Comparison of ENCODE assay signal across 14 mouse cellular contexts in the genomic region with DNA sequence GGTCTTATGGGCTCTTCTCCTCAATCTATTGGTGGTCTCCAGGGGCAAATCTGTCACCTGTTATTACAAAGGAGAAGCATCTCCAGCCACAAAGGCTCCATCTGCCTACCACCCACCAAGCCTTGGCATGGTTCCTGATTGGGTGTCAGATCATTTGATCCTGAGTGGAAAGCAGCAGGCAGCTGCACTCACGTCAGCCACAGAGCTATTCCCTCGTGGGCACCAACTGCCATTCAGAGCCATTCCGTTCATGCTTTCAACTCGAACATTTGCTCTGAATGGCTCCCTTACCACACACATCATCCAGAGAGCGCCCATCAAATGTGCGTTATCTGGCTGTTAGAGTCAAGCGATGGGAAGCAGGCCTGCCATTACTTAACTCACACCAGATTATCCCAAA.
A peak's percentile ranks its signal among the peaks of the same experiment; 100 is the strongest.
DNase-seq lines count a peak whose midpoint lies in the region; ATAC-seq and TF ChIP-seq lines count a peak whose summit lies in the region.
"Had no signal": no experiment of that assay in that cellular context is flagged by ENCODE, and none has a peak within 500 bp of the region (broad histone marks: within the 10 kb centered on the region; RNA-seq: fewer than 3 reads in every experiment).

No protein-coding gene starts in this region.

- H3K4me3 ChIP-seq in limb, embryonic 14.5 days (replicated peaks; ENCODE audit: low read length), result no peak overlapping the region
- no peak overlapping the region for H3K4me3 ChIP-seq in limb, embryonic 10.5 days
- no peak overlapping the region for H3K4me3 ChIP-seq in hindbrain, embryonic 14.5 days (replicated peaks; ENCODE audit: low read length)
- H3K4me3 ChIP-seq in midbrain, postnatal 0 days (ENCODE audit: low read depth, low read length), result no peak overlapping the region
- H3K4me3 ChIP-seq in liver, embryonic 11.5 days (ENCODE audit: low read depth, low read length), result no peak overlapping the region
- H3K4me3 ChIP-seq: limb, embryonic 12.5 days; midbrain, embryonic 12.5 days had no signal

- H3K27me3 ChIP-seq in limb, embryonic 14.5 days (ENCODE audit: control insufficient read depth, insufficient read depth, low read length), result no peaks in the 10 kb centered on the region
- H3K27me3 ChIP-seq in limb, embryonic 10.5 days (ENCODE audit: low read depth, poor library complexity, severe bottlenecking), result no peaks in the 10 kb centered on the region
- no peaks in the 10 kb centered on the region for H3K27me3 ChIP-seq in hindbrain, embryonic 14.5 days (ENCODE audit: control insufficient read depth, insufficient read depth, low read length)
- no peaks in the 10 kb centered on the region for H3K27me3 ChIP-seq in midbrain, postnatal 0 days (ENCODE audit: insufficient read depth, low read length)
- no peaks in the 10 kb centered on the region for H3K27me3 ChIP-seq in liver, embryonic 11.5 days (replicated peaks; ENCODE audit: control insufficient read depth, insufficient read depth, low read length)
- H3K27me3 ChIP-seq: limb, embryonic 12.5 days; midbrain, embryonic 12.5 days had no signal

- TF ChIP-seq POLR2A in limb, embryonic 14.5 days (IDR thresholded peaks at IDR 0.05; ENCODE audit: borderline replicate concordance, extremely low read depth, insufficient read depth, insufficient read length), result no peak

- no peak overlapping the region for H3K9ac ChIP-seq in limb, embryonic 14.5 days (ENCODE audit: low read depth, low read length, severe bottlenecking)
- H3K9ac ChIP-seq in hindbrain, embryonic 14.5 days, result no peak overlapping the region
- H3K9ac ChIP-seq in midbrain, postnatal 0 days (replicated peaks; ENCODE audit: low read length, poor library complexity, severe bottlenecking), result no peak overlapping the region
- H3K9ac ChIP-seq in liver, embryonic 11.5 days (ENCODE audit: low read depth, low read length), result no peak overlapping the region
- H3K9ac ChIP-seq: limb, embryonic 12.5 days; midbrain, embryonic 12.5 days had no signal

- no peak for TF ChIP-seq CTCF in midbrain, postnatal 0 days (IDR thresholded peaks at IDR 0.05)

- ATAC-seq in limb, embryonic 14.5 days (ENCODE audit: low FRiP score, low read depth), result no peak; the same call in 1 of the 2 replicates
- ATAC-seq in hindbrain, embryonic 14.5 days (ENCODE audit: low FRiP score), result peak; percentile 79; the same call in 1 of the 2 replicates
- no peak for ATAC-seq in midbrain, postnatal 0 days (ENCODE audit: low FRiP score)
- ATAC-seq in liver, embryonic 11.5 days (replicated peaks; ENCODE audit: low FRiP score), result no peak
- ATAC-seq: intestine, embryonic 16.5 days had no signal

- H3K4me1 ChIP-seq in limb, embryonic 14.5 days (ENCODE audit: control insufficient read depth, insufficient read depth, low read length), result no peaks in the 10 kb centered on the region
- peaks cover 13% of the 10 kb centered on the region; the same call in 1 of the 2 replicates for H3K4me1 ChIP-seq in limb, embryonic 10.5 days
- no peaks in the 10 kb centered on the region for H3K4me1 ChIP-seq in hindbrain, embryonic 14.5 days (replicated peaks; ENCODE audit: control insufficient read depth, insufficient read depth, low read length)
- H3K4me1 ChIP-seq in midbrain, postnatal 0 days (ENCODE audit: insufficient read depth, low read length), result no peaks in the 10 kb centered on the region
- H3K4me1 ChIP-seq in liver, embryonic 11.5 days (replicated peaks; ENCODE audit: control insufficient read depth, insufficient read depth, low read length), result no peaks in the 10 kb centered on the region; the same call in 1 of the 2 replicates

- WGBS in limb, embryonic 14.5 days, result 35% methylated on average over 7 of the region's 7 CpGs
- 47% methylated on average over 7 of the region's 7 CpGs for WGBS in limb, embryonic 10.5 days
- WGBS in hindbrain, embryonic 14.5 days, result 28% methylated on average over 7 of the region's 7 CpGs
- 39% methylated on average over 7 of the region's 7 CpGs for WGBS in midbrain, postnatal 0 days
- WGBS in liver, embryonic 11.5 days, result 63% methylated on average over 7 of the region's 7 CpGs

- H3K27ac ChIP-seq in limb, embryonic 14.5 days (replicated peaks; ENCODE audit: low read depth, low read length), result no peak overlapping the region
- no peak overlapping the region for H3K27ac ChIP-seq in limb, embryonic 10.5 days
- H3K27ac ChIP-seq in hindbrain, embryonic 14.5 days, result peak overlapping the region; percentile 29; the same call in 1 of the 2 replicates
- no peak overlapping the region for H3K27ac ChIP-seq in midbrain, postnatal 0 days (ENCODE audit: low read depth, low read length)
- no peak overlapping the region for H3K27ac ChIP-seq in liver, embryonic 11.5 days (ENCODE audit: low read depth, low read length)
- H3K27ac ChIP-seq: limb, embryonic 12.5 days; midbrain, embryonic 12.5 days had no signal

- no peaks in the 10 kb centered on the region for H3K36me3 ChIP-seq in limb, embryonic 14.5 days (ENCODE audit: control insufficient read depth, insufficient read depth, low read length)
- H3K36me3 ChIP-seq in limb, embryonic 10.5 days, result no peaks in the 10 kb centered on the region
- H3K36me3 ChIP-seq in hindbrain, embryonic 14.5 days (replicated peaks; ENCODE audit: control insufficient read depth, insufficient read depth), result peaks cover 11% of the 10 kb centered on the region
- H3K36me3 ChIP-seq in midbrain, postnatal 0 days (ENCODE audit: insufficient read depth, low read length), result peaks cover 9% of the 10 kb centered on the region
- H3K36me3 ChIP-seq in liver, embryonic 11.5 days (ENCODE audit: control insufficient read depth, insufficient read depth, low read length), result no peaks in the 10 kb centered on the region
- H3K36me3 ChIP-seq: limb, embryonic 12.5 days had no signal

- H3K4me2 ChIP-seq in limb, embryonic 14.5 days (replicated peaks; ENCODE audit: low read depth, low read length, severe bottlenecking), result no peak overlapping the region
- no peak overlapping the region for H3K4me2 ChIP-seq in hindbrain, embryonic 14.5 days (replicated peaks)
- H3K4me2 ChIP-seq in midbrain, postnatal 0 days (ENCODE audit: low read depth, low read length, poor library complexity, severe bottlenecking), result no peak overlapping the region
- no peak overlapping the region for H3K4me2 ChIP-seq in liver, embryonic 11.5 days
- H3K4me2 ChIP-seq: limb, embryonic 12.5 days; midbrain, embryonic 12.5 days had no signal

- peak; percentile 59 for DNase-seq in limb, embryonic 14.5 days (ENCODE audit: low spot score)
- no peak for DNase-seq in limb, embryonic 10.5 days (ENCODE audit: low spot score)
- DNase-seq in cerebellum, adult 11-12 months, result peak; percentile 55
- peak; percentile 59 for DNase-seq in hindbrain, embryonic 14.5 days (ENCODE audit: low spot score)
- DNase-seq in midbrain, postnatal 0 days (ENCODE audit: low spot score), result peak; percentile 77
- no peak for DNase-seq in liver, embryonic 11.5 days (ENCODE audit: low spot score)
- no peak for DNase-seq in urinary bladder, postnatal 4 days (ENCODE audit: low spot score in 2 of 2)
- no peak for DNase-seq in lung, postnatal 36 days
- DNase-seq: adrenal gland, postnatal 36 days; heart, adult 18-20 months; spleen, adult 18-20 months had no signal

- H3K9me3 ChIP-seq in limb, embryonic 14.5 days (ENCODE audit: control insufficient read depth, low read length), result no peaks in the 10 kb centered on the region
- no peaks in the 10 kb centered on the region for H3K9me3 ChIP-seq in limb, embryonic 10.5 days (replicated peaks)
- no peaks in the 10 kb centered on the region for H3K9me3 ChIP-seq in hindbrain, embryonic 14.5 days (ENCODE audit: control insufficient read depth, low read length)
- no peaks in the 10 kb centered on the region for H3K9me3 ChIP-seq in midbrain, postnatal 0 days (ENCODE audit: low read length)
- no peaks in the 10 kb centered on the region for H3K9me3 ChIP-seq in liver, embryonic 11.5 days (ENCODE audit: control insufficient read depth, low read length)
- H3K9me3 ChIP-seq: limb, embryonic 12.5 days; midbrain, embryonic 12.5 days had no signal

Comparison
In these comparisons a context has a peak if more than half of its experiments do, and no peak if none do; other contexts are left out.
1. DNase-seq: peak in limb, embryonic 14.5 days (single experiment), cerebellum, adult 11-12 months (single experiment), hindbrain, embryonic 14.5 days (single experiment) and midbrain, postnatal 0 days (single experiment); none in limb, embryonic 10.5 days (single experiment), liver, embryonic 11.5 days (single experiment), urinary bladder, postnatal 4 days (0 of 2) and lung, postnatal 36 days (single experiment).